Mouse (Mus musculus) right cerebral cortex, postnatal 14 days (tissue): ENCODE results near the gene Npepps.
"Not testable (repeated sequence)": the region's sequence is repeated elsewhere in the genome, so short reads cannot be mapped to it uniquely, and the experiment has no call there.

ENCODE experiments used
- DNase-seq: peaks from one replicate; pipeline ENCODE4 v3.0.0; 2022

Gene Npepps

DNA sequence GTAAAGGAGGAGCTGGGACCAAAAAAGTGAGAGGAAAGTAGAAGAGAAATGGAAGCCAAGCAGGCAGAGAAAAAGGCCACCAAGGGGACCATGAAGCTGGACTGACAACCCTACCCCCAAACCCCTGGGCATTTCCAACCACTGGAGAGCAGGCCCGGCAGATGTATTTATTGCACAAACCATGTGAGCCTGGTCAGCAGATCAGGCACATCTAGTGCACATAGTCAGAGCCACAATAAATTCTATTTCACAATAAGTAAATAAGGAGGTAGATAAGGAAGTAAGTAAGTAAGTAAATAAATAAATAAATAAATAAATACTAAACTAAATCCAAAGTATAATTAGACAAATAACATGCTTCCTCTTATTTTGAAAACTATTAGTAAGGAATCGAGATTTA, 51.0 kb downstream of the Npepps start:
- DNase-seq = no peak

- DNase-seq = no peak
These were observed 51.5 kb downstream of the Npepps start for GRCm38 (mm10) chr11:97228985-97229384.

DNA sequence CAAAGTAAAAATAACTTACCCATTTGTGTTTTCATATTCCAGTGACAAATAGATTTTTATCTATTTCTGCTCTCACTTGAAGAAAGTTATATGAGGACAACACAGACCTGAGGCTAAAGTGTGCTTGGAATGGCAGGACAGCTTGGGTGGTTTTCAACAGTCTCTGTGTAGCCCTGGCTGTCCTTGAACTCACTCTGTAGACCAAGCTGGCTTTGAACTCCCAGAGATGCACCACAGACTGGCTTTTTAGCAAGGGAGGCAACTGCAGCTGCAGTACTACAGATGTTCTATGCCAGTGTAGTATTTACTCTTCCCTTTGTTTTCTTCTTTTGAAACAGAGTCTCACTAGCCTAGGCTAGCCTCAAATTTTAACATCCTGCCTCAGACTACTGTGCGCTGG, 54.3 kb downstream of the Npepps start:
- no peak for DNase-seq

GRCm38 (mm10) chr11:97223485-97223884, 57.0 kb downstream of the Npepps start:
- no peak for DNase-seq

DNA sequence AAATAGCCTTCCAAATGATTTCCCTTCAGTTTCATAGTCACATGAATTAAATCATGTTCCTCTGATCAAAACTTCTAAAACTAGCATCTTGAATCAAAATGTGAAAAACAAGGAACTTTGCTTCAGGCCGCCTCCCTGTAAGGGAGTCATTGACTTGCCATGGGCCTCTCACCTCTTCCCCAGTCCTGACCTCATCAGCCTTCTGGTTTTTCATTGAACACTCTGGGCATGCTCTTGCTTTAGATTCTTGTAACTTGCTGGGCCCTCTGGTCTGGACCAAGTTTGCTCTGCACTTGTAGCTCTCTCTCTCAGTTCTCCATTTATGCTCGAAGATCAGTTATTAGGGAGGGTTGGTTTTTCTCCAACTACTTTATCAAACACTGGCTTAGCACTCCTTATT, 58.8 kb downstream of the Npepps start:
- DNase-seq = no peak

DNA sequence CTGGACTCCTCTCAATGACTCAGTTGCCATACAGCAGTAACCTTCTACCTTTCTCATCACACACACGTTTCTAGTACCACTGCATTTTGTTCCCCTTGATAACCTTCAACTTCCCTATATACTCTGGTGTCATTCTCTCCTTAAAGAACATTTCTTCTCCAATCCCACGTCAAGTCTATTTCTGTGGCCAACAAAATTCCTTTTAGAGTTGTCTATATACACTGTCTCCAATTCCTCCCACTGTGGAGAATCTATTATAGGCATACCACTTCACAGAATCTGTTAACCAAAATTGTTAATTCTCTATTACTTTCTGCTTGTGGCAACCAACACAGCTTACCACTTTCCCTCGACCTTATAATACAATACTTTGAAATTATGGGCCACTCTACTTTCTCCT, 60.2 kb downstream of the Npepps start:
- DNase-seq = no peak

DNA sequence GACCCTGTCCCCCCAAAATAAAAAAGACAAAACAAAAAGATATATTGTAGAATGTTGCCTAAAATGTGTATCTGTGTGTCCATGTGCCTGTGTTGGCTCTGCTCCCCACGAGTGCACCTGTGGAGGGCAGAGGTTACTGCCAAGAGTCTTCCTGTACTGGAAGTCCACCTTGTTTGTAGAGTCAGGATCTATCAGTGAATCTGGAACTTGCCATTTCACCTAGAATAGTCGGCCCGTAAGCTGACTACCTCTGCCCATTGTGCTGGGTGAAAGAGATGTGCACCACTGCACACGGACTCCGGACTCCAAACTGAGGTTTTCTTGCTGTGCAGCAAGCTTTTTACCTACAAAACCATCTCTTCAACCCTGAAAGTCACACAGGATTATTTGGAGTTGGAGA, 66.0 kb downstream of the Npepps start:
- no peak for DNase-seq

- DNase-seq = no peak
These were observed 69.6 kb downstream of the Npepps start for GRCm38 (mm10) chr11:97210728-97211400.

DNA sequence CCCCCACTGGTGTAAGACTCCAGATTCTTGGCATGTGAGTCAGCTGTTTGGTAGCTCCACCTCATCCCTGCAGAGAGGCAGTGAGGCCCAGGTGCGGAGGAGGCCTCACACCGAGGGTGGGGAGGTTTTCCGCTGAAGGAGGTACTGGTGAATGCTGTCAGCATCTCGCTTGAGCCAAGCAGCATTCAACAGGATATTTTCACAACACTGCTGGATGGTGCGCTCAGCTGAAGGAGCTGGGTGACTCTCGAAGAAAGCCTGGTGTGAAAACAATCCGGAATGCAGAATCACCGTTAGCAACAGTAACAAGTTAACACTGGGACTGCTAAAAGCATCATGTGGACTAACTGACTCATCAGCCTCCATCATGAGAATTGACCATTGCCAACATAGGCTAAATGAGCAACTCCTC, 73.4 kb downstream of the Npepps start:
- peak; percentile 16 for DNase-seq

DNA sequence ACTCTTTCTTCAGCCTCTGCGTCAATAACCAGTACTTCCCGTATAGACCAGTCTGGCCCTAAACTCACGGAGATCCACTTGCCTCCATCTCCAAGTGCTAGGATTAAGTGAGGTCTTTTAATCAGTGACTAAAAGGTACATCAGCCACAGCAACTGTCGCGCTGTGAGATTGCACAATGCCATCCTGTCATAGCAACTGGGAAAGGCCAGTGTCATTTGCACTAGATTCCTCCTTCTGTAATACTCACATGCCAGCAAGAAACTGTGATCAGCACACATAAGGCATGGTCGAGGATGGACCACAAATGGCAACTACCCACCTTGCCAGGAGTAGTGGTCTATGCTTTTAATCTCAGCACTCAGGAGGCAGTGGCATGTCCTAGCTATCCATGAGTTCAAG, 80.9 kb downstream of the Npepps start:
- no peak for DNase-seq

GRCm38 (mm10) chr11:97198601-97199000, 81.8 kb downstream of the Npepps start:
- peak; percentile 37 for DNase-seq

GRCm38 (mm10) chr11:97197021-97197420, 83.4 kb downstream of the Npepps start:
- no peak for DNase-seq

DNA sequence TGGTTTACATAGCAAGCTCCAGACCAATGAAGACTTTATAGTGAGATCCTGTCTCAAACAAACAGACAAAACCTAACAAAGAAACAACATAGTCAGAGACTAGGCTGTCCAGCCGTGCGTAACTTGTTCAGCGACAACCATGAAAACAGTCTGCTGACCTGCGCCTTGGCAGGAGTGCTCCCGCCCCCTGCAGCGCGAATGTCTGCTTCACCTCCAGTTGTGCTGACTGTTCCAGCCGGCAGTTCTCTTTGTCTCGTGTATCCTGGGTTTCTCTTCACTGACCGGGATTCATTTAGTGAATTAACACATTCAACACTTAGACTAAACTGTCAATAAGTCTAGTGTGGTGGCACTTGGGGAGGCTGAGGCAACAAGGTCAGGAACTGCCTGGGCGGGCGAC, 83.9 kb downstream of the Npepps start:
- DNase-seq = no peak

DNA sequence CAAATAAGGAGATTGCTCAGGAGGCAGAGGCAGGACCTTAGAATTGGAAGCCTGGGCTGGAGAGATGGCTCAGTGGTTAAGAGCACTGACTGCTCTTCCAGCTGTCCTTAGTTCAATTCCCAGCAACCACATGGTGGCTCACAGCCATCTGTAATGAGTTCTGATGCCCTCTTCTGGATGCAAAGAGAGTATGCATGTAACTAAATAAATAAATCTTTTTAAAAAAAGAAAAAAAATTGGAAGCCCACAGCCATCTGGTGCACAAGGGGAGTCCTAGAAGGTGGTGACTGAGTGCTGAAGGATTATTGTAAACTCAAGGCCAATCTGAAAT, 87.9 kb downstream of the Npepps start:
- DNase-seq = no peak

GRCm38 (mm10) chr11:97191915-97192620, 88.4 kb downstream of the Npepps start:
- DNase-seq = no peak

GRCm38 (mm10) chr11:97190992-97191391, 89.4 kb downstream of the Npepps start:
- DNase-seq = no peak

DNA sequence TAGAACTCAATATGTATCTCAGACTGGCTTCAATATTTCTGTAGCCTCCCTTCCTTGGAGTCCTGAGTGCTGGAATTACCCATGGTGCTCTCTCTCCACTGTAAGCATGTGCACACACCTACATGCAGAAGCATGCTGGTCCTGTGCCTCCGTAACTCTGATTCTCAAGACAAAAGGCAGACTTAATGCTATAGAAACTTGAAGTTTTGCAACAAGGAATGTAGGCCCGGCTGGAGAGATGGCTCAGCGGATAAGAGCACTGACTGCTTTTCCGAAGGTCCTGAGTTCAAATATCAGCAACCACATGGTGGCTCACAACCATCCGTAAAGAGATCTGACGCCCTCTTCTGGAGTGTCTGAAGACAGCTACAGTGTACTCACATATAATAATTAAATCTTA, 90.8 kb downstream of the Npepps start:
- DNase-seq = not testable (repeated sequence)

GRCm38 (mm10) chr11:97189231-97189630, 91.2 kb downstream of the Npepps start:
- no peak for DNase-seq

DNA sequence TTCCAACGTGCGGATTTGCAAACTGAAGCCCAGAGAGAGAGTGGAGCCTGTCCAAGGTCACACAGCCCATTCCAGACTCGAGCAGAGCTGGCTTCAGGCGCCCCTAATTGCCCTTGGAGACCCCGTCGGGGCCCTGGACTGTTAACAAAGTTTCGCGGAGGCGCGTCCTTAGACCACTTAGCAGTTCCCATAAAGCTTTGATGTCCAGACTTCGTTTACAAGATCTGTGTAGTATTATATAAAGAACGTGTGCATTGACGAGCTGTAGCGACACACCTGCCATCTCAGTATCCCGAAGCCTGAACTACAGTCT, 91.8 kb downstream of the Npepps start:
- no peak for DNase-seq

DNA sequence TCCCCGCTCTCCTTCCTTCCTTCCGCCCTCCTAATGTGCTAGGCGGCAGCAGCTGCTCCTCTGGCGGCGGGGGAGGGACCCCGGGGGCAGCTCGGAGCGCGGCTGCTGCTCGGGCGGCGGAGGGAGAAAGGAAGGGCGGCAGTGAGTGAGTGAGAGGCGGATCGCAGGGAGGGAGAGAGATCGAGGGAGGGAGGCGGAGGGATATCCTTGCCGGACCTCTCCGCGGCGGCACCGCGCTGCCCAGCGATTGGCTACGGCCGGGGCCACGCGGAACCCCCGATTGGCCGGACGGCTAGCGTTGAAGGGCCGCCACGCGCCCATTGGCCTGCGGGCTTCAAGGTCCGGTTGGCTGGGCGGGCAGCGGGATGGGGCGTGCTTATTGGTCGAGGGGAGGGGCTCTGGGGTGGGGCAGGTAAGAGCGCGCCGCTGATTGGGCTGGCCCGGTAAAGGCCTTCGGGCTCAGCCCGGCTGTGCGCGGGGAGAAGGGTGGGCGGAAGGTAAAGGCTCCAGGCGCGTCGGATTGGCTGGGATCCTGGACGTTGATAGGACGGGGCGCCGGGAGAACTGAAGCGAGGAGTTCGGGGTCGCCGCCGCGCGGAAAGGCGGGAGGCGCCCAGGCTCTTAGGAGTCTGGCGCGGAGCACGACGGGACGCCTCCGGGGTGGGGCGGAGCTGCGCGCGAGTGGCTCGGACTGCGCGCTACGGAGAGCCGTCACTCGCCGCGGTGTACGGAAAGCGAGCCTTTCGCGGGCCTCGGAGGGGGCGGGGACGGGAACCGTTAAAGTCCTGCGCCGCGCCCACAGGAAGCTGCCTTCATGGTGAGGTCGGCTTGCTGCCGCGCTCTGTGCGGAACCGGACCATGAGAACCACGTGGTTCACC, 92.4 kb downstream of the Npepps start, which contains the start of gene Kpnb1:
Kpnb1 (minus strand) TSS at position 118 of the 879 bp plus-strand sequence.
- peak; percentile 98 for DNase-seq

DNA sequence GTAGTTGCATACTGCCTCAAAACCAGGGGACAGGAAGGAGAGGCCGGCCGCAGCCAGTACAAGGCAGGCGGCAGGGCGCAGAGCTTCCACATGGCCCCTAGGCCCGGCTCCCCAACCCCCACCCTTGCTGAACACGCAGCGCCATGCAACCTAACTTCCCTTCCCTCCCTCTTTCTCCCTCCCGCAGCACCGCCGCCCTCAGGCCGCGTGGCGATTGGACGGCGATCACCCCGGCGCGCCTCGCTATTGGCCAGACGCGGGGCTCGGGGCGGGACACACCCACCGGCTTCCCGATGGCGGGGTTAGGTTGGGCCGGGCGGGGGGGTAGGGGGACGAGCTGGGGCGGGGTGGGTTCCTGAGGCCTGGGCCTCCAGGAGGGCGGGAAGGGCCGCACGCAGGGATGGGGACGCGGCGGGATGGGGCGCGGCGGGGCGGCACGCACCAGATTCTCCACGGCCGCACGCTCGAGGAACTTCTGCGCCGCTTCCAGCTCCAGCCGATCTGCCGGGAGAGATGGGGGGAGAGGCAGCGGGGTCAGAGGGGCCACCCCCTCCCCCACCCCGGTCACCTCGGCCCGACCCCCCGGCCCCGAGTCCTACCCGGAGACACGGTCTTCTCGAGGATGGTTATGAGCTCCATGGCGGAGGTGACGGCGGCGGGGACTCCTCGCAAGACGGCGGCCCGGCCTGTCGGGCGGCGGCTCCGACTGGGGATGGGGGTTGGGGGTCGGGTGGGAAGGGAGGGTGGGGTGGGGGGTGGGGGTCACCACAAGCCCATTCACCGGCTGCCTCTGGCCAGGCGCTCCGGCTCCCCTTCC, 93.3 kb downstream of the Npepps start:
- peak; percentile 97 for DNase-seq

- no peak for DNase-seq
These were observed 94.5 kb downstream of the Npepps start for GRCm38 (mm10) chr11:97185704-97186614.
